ENCODE assay signal across 18 mouse cellular contexts in genomic region chr13:95942587-95942986, GRCm38 (mm10). TPM values are rescaled to one million over a fixed set of nuclear protein-coding genes. Genes with fewer than 3 reads are reported as not detected.
A peak's percentile ranks its signal among the peaks of the same experiment; 100 is the strongest.
DNase-seq lines count a peak whose midpoint lies in the region; ATAC-seq and TF ChIP-seq lines count a peak whose summit lies in the region.
"Had no signal": no experiment of that assay in that cellular context is flagged by ENCODE, and none has a peak within 500 bp of the region (broad histone marks: within the 10 kb centered on the region; RNA-seq: fewer than 3 reads in every experiment).

No protein-coding gene starts in this region.

- H3K4me1 ChIP-seq in midbrain, embryonic 11.5 days (ENCODE audit: control insufficient read depth, insufficient read depth, low read length), result no peaks in the 10 kb centered on the region; the same call in 1 of the 2 replicates
- H3K4me1 ChIP-seq in midbrain, postnatal 0 days (ENCODE audit: insufficient read depth, low read length), result 0 out of 2 replicates have a peak, but pooled peaks cover 4% of the 10 kb centered on the region
- H3K4me1 ChIP-seq: heart, embryonic 12.5 days; kidney, embryonic 15.5 days; stomach, embryonic 15.5 days had no signal

- H3K27ac ChIP-seq in midbrain, embryonic 11.5 days (ENCODE audit: low read depth, low read length), result no peak overlapping the region
- no peak overlapping the region for H3K27ac ChIP-seq in midbrain, postnatal 0 days (ENCODE audit: low read depth, low read length)
- H3K27ac ChIP-seq: forebrain, embryonic 12.5 days; kidney, embryonic 15.5 days; stomach, embryonic 15.5 days had no signal

- ATAC-seq in midbrain, embryonic 11.5 days (ENCODE audit: low FRiP score), result no peak
- ATAC-seq in midbrain, postnatal 0 days (ENCODE audit: low FRiP score), result no peak
- ATAC-seq: liver, postnatal 0 days had no signal

- no peak overlapping the region for H3K9ac ChIP-seq in midbrain, embryonic 11.5 days (ENCODE audit: low read length)
- no peak overlapping the region for H3K9ac ChIP-seq in midbrain, postnatal 0 days (replicated peaks; ENCODE audit: low read length, poor library complexity, severe bottlenecking)
- H3K9ac ChIP-seq: forebrain, embryonic 12.5 days; heart, embryonic 12.5 days; kidney, embryonic 15.5 days; liver, postnatal 0 days; stomach, embryonic 15.5 days had no signal

- H3K4me2 ChIP-seq in midbrain, embryonic 11.5 days, result no peak overlapping the region
- no peak overlapping the region for H3K4me2 ChIP-seq in midbrain, postnatal 0 days (ENCODE audit: low read depth, low read length, poor library complexity, severe bottlenecking)
- H3K4me2 ChIP-seq: forebrain, embryonic 12.5 days; heart, embryonic 12.5 days; kidney, embryonic 15.5 days; stomach, embryonic 15.5 days had no signal

- H3K9me3 ChIP-seq in midbrain, embryonic 11.5 days (ENCODE audit: control insufficient read depth, low read length), result no peaks in the 10 kb centered on the region
- no peaks in the 10 kb centered on the region for H3K9me3 ChIP-seq in midbrain, postnatal 0 days (ENCODE audit: low read length)
- H3K9me3 ChIP-seq: forebrain, embryonic 12.5 days; heart, embryonic 12.5 days; kidney, embryonic 15.5 days; midbrain, embryonic 10.5 days; stomach, embryonic 15.5 days had no signal

- H3K4me3 ChIP-seq in midbrain, embryonic 11.5 days (ENCODE audit: low read depth, low read length), result no peak overlapping the region
- no peak overlapping the region for H3K4me3 ChIP-seq in midbrain, postnatal 0 days (ENCODE audit: low read depth, low read length)
- H3K4me3 ChIP-seq: forebrain, embryonic 12.5 days; heart, embryonic 12.5 days; kidney, embryonic 15.5 days; midbrain, embryonic 10.5 days; myocyte; stomach, embryonic 15.5 days had no signal

- H3K27me3 ChIP-seq in midbrain, embryonic 11.5 days (ENCODE audit: control insufficient read depth, insufficient read depth, low read length), result no peaks in the 10 kb centered on the region
- no peaks in the 10 kb centered on the region for H3K27me3 ChIP-seq in midbrain, postnatal 0 days (ENCODE audit: insufficient read depth, low read length)
- H3K27me3 ChIP-seq: forebrain, embryonic 12.5 days; heart, embryonic 12.5 days; kidney, embryonic 15.5 days; stomach, embryonic 15.5 days had no signal

- H3K36me3 ChIP-seq in midbrain, embryonic 11.5 days (ENCODE audit: control insufficient read depth, insufficient read depth, low read length), result no peaks in the 10 kb centered on the region
- H3K36me3 ChIP-seq in midbrain, postnatal 0 days (ENCODE audit: insufficient read depth, low read length), result no peaks in the 10 kb centered on the region
- H3K36me3 ChIP-seq: forebrain, embryonic 12.5 days; heart, embryonic 12.5 days; kidney, embryonic 15.5 days; midbrain, embryonic 10.5 days; stomach, embryonic 15.5 days had no signal

- DNase-seq in midbrain, embryonic 11.5 days (ENCODE audit: low spot score, missing footprints), result peak; percentile 37
- DNase-seq in midbrain, postnatal 0 days (ENCODE audit: low spot score), result no peak
- peak; percentile 31 for DNase-seq in thymus, postnatal 4 days
- DNase-seq in thymus, postnatal 10 days (ENCODE audit: low spot score in 2 of 2), result no peak
- peak; percentile 81 for DNase-seq in layer of hippocampus, adult 9-11 months
- DNase-seq in kidney, postnatal 36 days, result no peak
- DNase-seq in adrenal gland, postnatal 14 days, result no peak
- DNase-seq: cerebellum, postnatal 10 days; heart, postnatal 36 days; liver; liver, postnatal 0 days; lung, postnatal 14 days had no signal

- TF ChIP-seq CTCF in midbrain, postnatal 0 days (IDR thresholded peaks at IDR 0.05), result no peak

- 49% methylated on average over 2 of the region's 2 CpGs for WGBS in midbrain, embryonic 11.5 days
- WGBS in midbrain, postnatal 0 days, result 12% methylated on average over 2 of the region's 2 CpGs

RNA-seq across cellular contexts. Expression of gene Iqgap2, which starts 50.9 kb away (rescaled TPM):
- 18.5 and 19.9 TPM in 2 replicates for polyA plus RNA-seq in midbrain, embryonic 11.5 days (2014; fragmentation: Nextera tagmentation; extraction: Ambion mirVana)
- 5.4 and 5.6 TPM in 2 replicates for total RNA-seq in midbrain, postnatal 0 days (2014; rRNA removed)
- polyA plus RNA-seq in midbrain, postnatal 0 days (2015; fragmentation: Nextera tagmentation; extraction: Ambion mirVana), result 1.8 and 2.0 TPM in 2 replicates
- 107 and 111 TPM in 2 replicates for total RNA-seq in adrenal gland, postnatal 14 days (2021)

Comparison
In these comparisons a context has a peak if more than half of its experiments do, and no peak if none do; other contexts are left out.
1. DNase-seq: peak in midbrain, embryonic 11.5 days (single experiment), thymus, postnatal 4 days (single experiment) and layer of hippocampus, adult 9-11 months (single experiment); none in midbrain, postnatal 0 days (single experiment), thymus, postnatal 10 days (0 of 2), kidney, postnatal 36 days (0 of 2) and adrenal gland, postnatal 14 days (single experiment).
2. RNA of gene Iqgap2, which starts 50.9 kb away (total RNA-seq): 107 to 111 TPM in adrenal gland, postnatal 14 days; 5.4 to 5.6 TPM in midbrain, postnatal 0 days; every median in the first group is over 10 times any median in the second.